Mouse (Mus musculus): ENCODE measurements around the gene Eppin.
"Not testable (repeated sequence)": the region's sequence is repeated elsewhere in the genome, so short reads cannot be mapped to it uniquely, and the experiment has no call there.

The Eppin gene

GRCm38 (mm10) chr2:164593494-164593893 is at the start of gene Eppin:
Eppin (minus strand) TSS chr2:164593594.
- no peak for DNase-seq

- peak; percentile 50 for DNase-seq
Measured at GRCm38 (mm10) chr2:164641881-164642673, 48.7 kb upstream of the Eppin start.

GRCm38 (mm10) chr2:164641129-164641528 is 47.7 kb upstream of the Eppin start:
- no peak for DNase-seq

GRCm38 (mm10) chr2:164638696-164639095 is 45.3 kb upstream of the Eppin start, which contains the start of gene Wfdc16:
Wfdc16 (minus strand) TSS chr2:164638796.
- no peak for DNase-seq

GRCm38 (mm10) chr2:164635266-164635665 is 41.9 kb upstream of the Eppin start:
- DNase-seq: no peak

GRCm38 (mm10) chr2:164621775-164622174 is 28.4 kb upstream of the Eppin start:
- no peak for DNase-seq

GRCm38 (mm10) chr2:164619050-164619449 is 25.7 kb upstream of the Eppin start:
- no peak for DNase-seq

- no peak for DNase-seq
Measured at GRCm38 (mm10) chr2:164615386-164615785, 22.0 kb upstream of the Eppin start.

GRCm38 (mm10) chr2:164613471-164613870 is 20.1 kb upstream of the Eppin start, which contains the start of the genes Wfdc6b and Wfdc8:
Wfdc6b (plus strand) TSS chr2:164613522.
Wfdc8 (minus strand) TSS chr2:164613626.
- DNase-seq: peak; percentile 21

GRCm38 (mm10) chr2:164608781-164609180 is 15.4 kb upstream of the Eppin start:
- DNase-seq: no peak

GRCm38 (mm10) chr2:164604411-164604810 is 11.0 kb upstream of the Eppin start:
- DNase-seq: no peak

- DNase-seq: no peak
Measured at GRCm38 (mm10) chr2:164603482-164603881, 10.1 kb upstream of the Eppin start.

GRCm38 (mm10) chr2:164600179-164600578 is 6.8 kb upstream of the Eppin start:
- DNase-seq: no peak

- peak; percentile 24 for DNase-seq
Measured at GRCm38 (mm10) chr2:164592014-164592413, 1.4 kb downstream of the Eppin start.

GRCm38 (mm10) chr2:164585025-164585725 is 8.2 kb downstream of the Eppin start, which contains the start of gene Wfdc6a:
Wfdc6a (minus strand) TSS chr2:164585447.
- not testable (repeated sequence) for DNase-seq

GRCm38 (mm10) chr2:164573359-164573758 is 20.0 kb downstream of the Eppin start, which contains the start of gene Spint3:
Spint3 (minus strand) TSS chr2:164573459.
- not testable (repeated sequence) for DNase-seq

GRCm38 (mm10) chr2:164567460-164567859 is 25.9 kb downstream of the Eppin start:
- DNase-seq: no peak

GRCm38 (mm10) chr2:164566997-164567396 is 26.4 kb downstream of the Eppin start:
- DNase-seq: no peak

- no peak for DNase-seq
Measured at GRCm38 (mm10) chr2:164564346-164564745, 29.0 kb downstream of the Eppin start.

- DNase-seq: no peak
Measured at GRCm38 (mm10) chr2:164563339-164564038, 29.9 kb downstream of the Eppin start.

- DNase-seq: no peak
Measured at GRCm38 (mm10) chr2:164562391-164563188, 30.8 kb downstream of the Eppin start, which contains the start of gene Wfdc2. Wfdc2 (plus strand) TSS chr2:164562413.

- DNase-seq: no peak
Measured at GRCm38 (mm10) chr2:164560106-164560505, 33.3 kb downstream of the Eppin start.
